Mouse (Mus musculus): ENCODE results near the gene Arl15. TPM values are rescaled to one million over a fixed set of nuclear protein-coding genes. Genes with fewer than 3 reads are reported as not detected.

Arl15 gene
- polyA plus RNA-seq, 1 experiment from 2014 or later: 6.7 TPM

DNA sequence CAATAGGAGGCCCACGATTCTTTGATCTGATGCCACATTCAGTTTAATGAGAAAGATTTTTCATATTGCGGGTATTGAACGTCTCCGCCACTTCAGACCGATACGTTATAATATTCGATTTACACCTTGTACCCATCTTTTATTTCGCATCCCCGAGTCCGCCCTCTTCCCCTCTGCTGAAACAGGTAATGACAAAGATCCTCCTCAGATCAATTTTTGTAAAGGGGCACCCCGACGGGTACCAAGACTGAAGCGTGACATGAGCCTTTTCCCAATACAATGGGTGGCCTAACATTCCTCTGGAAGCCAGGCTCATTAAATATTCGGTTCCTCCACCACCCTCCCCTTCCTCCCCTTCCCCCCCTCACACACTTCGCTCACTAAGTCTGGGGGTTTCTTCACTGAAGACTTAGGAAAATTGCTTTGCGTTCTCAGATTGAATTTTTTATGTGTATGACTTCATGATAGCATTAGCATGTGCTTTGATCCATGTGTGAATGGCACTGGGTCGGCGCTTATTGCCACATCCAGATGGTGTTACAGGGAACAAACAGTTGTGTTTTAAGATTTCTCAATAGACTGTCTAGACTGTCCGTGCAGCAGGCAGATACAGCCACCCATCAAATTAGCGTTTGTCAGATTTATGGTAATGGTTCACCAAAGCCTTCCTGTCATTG is 85.5 kb downstream of the Arl15 start:
- Histone ChIP-seq H3K4me2 (peak overlapping the region; percentile 47), H3K27me3 (no peaks in the 10 kb centered on the region)

DNA sequence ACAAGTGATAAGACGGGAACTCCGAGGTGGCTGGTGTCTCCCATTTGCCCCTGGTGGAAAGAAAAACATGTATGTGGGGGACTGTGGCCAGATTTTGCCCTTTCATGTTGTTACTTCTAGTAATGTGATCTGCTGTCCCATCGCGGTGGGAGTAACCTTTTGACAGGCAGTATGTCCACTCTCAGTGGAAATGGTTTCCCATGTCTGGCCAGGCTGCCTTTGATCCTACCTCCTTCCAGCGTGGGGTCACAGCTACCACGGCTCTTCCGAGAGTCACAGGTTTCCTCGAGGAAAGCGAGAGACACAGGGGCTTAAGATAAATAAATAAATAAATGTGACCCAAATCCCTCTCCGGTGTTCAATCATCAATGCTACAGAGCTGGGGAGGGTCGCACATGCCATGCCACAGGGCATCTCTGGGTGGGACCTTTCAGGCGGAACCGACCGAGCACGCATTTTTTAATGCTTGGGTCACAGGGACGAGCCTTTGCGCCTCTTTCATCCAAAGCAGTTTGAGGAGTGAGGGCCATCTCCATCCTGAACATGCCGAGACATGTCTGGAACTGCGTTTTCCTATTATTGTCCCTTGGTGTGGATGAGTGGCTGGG is 86.4 kb downstream of the Arl15 start:
- Histone ChIP-seq H3K27ac (no peak overlapping the region), H3K9ac (no peak overlapping the region), H3K4me3 (peak overlapping the region; percentile 17; the same call in 1 of the 2 replicates), H3K9me3 (replicated peaks) (no peaks in the 10 kb centered on the region), H3K27me3 (no peaks in the 10 kb centered on the region), H3K4me2 (peak overlapping the region; percentile 47), H3K36me3 (no peaks in the 10 kb centered on the region), H3K4me1 (replicated peaks) (peaks cover 12% of the 10 kb centered on the region)
- WGBS: 34% methylated on average over 19 of the region's 19 CpGs
- no peak for ATAC-seq (replicated peaks; ENCODE audit: insufficient number of reproducible peaks, insufficient read depth, low FRiP score, low read depth)

More for the DNA sequence above, 85.5 kb downstream of the Arl15 start:
- Histone ChIP-seq H3K36me3 (no peaks in the 10 kb centered on the region), H3K9ac (no peak overlapping the region), H3K9me3 (replicated peaks) (no peaks in the 10 kb centered on the region), H3K4me3 (no peak overlapping the region), H3K4me1 (replicated peaks) (peaks cover 12% of the 10 kb centered on the region), H3K27ac (no peak overlapping the region)
- no peak for ATAC-seq (replicated peaks; ENCODE audit: insufficient number of reproducible peaks, insufficient read depth, low FRiP score, low read depth)
- WGBS: 64% methylated on average over 20 of the region's 20 CpGs

DNA sequence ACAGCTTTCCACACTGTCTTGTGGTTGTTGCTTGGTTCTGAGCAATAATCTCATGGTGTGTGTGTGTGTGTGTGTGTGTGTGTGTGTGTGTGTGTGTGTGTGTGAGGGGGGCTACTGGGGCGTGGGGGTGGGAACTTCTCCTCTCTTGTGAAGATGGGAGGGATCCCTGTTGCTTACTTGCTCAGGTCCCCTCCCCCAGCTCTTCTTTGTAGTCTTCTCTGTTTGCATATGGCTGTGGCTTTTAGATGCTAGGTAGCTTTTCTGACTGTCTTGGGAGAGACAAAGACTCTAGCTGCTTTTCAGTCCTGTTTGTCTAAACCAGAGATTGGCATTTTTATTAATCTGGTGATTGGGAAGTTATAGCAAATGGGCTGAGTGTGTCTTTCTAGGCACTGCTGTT is 88.7 kb downstream of the Arl15 start:
- no peak for ATAC-seq (replicated peaks; ENCODE audit: insufficient number of reproducible peaks, insufficient read depth, low FRiP score, low read depth)
- Histone ChIP-seq H3K27ac (no peak overlapping the region), H3K4me2 (no peak overlapping the region), H3K36me3 (no peaks in the 10 kb centered on the region), H3K4me3 (no peak overlapping the region), H3K9me3 (replicated peaks) (no peaks in the 10 kb centered on the region), H3K27me3 (no peaks in the 10 kb centered on the region), H3K4me1 (replicated peaks) (peaks cover 12% of the 10 kb centered on the region), H3K9ac (no peak overlapping the region)
- 29% methylated on average over 1 of the region's 1 CpGs for WGBS

GRCm38 (mm10) chr13:113887090-113887489 is 92.8 kb downstream of the Arl15 start:
- ATAC-seq (replicated peaks; ENCODE audit: insufficient number of reproducible peaks, insufficient read depth, low FRiP score, low read depth): no peak
- Histone ChIP-seq H3K9ac (no peak overlapping the region), H3K36me3 (no peaks in the 10 kb centered on the region), H3K9me3 (replicated peaks) (no peaks in the 10 kb centered on the region), H3K27me3 (no peaks in the 10 kb centered on the region), H3K4me2 (no peak overlapping the region), H3K4me3 (no peak overlapping the region), H3K27ac (no peak overlapping the region), H3K4me1 (replicated peaks) (no peaks in the 10 kb centered on the region; the same call in 1 of the 2 replicates)
- WGBS: 65% methylated on average over 6 of the region's 6 CpGs

GRCm38 (mm10) chr13:113888126-113888525 is 93.8 kb downstream of the Arl15 start:
- Histone ChIP-seq H3K9ac (no peak overlapping the region), H3K27me3 (no peaks in the 10 kb centered on the region), H3K36me3 (no peaks in the 10 kb centered on the region), H3K27ac (no peak overlapping the region), H3K4me3 (no peak overlapping the region), H3K9me3 (replicated peaks) (no peaks in the 10 kb centered on the region), H3K4me2 (no peak overlapping the region), H3K4me1 (replicated peaks) (no peaks in the 10 kb centered on the region; the same call in 1 of the 2 replicates)
- WGBS: 72% methylated on average over 5 of the region's 5 CpGs
- ATAC-seq (replicated peaks; ENCODE audit: insufficient number of reproducible peaks, insufficient read depth, low FRiP score, low read depth): no peak

- Histone ChIP-seq H3K9me3 (replicated peaks) (no peaks in the 10 kb centered on the region), H3K27ac (no peak overlapping the region), H3K36me3 (no peaks in the 10 kb centered on the region), H3K4me3 (no peak overlapping the region), H3K27me3 (no peaks in the 10 kb centered on the region), H3K9ac (no peak overlapping the region), H3K4me2 (no peak overlapping the region), H3K4me1 (replicated peaks) (no peaks in the 10 kb centered on the region; the same call in 1 of the 2 replicates)
- 73% methylated on average over 16 of the region's 16 CpGs for WGBS
- no peak for ATAC-seq (replicated peaks; ENCODE audit: insufficient number of reproducible peaks, insufficient read depth, low FRiP score, low read depth)
Observed at GRCm38 (mm10) chr13:113888704-113889103, 94.4 kb downstream of the Arl15 start.

DNA sequence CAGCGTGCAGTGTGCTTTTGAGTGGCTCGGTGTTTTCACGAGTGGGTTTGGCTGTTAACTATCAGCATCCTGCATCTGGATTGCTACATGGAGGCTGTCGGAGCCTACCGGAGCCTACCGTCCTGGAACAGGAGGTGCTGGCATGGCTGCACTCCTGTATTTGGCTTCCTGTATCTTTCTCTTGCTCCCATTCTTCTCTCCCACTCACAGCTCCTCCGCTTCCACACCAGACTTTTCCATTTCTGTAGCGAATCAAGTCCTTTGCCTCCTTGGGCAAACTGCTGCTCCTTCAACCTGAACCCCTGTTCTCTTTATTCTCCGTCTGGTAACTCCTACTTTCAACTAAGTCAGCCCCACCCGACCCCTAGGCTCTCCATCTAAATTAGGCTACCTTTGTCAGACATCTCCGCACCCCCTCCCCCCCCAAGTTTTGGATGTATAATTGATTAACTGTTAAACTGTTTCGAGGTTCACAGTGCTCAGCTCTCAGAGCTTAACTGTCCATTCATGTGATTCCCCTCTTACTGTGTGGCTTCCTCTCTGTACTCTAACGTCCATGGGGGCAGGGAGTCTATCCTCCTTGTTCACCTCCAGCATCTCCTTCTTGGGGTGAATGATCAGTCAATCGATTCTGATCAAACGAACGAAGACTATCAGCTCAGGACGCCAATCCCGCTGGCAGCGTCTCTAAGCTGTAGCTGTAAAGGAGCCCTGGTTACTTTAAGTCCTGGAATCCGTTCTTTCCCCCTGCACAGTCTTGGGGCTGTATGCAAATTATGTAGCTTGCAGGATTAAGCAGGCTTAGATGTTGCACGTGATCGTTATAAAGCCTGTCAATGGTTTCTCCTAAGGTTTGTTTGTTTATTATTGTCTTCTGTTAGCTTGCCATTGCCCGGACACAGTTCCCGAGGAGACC is 95.1 kb downstream of the Arl15 start:
- H3K4me1 ChIP-seq (replicated peaks): no peaks in the 10 kb centered on the region; the same call in 1 of the 2 replicates
- H3K27ac ChIP-seq: no peak overlapping the region
- H3K9ac ChIP-seq: no peak overlapping the region
- WGBS: 78% methylated on average over 24 of the region's 24 CpGs
- no peaks in the 10 kb centered on the region for H3K27me3 ChIP-seq
- H3K4me3 ChIP-seq: no peak overlapping the region
- H3K36me3 ChIP-seq: no peaks in the 10 kb centered on the region
- ATAC-seq (replicated peaks; ENCODE audit: insufficient number of reproducible peaks, insufficient read depth, low FRiP score, low read depth): no peak
- no peaks in the 10 kb centered on the region for H3K9me3 ChIP-seq (replicated peaks)
- no peak overlapping the region for H3K4me2 ChIP-seq

GRCm38 (mm10) chr13:113896684-113897083 is 102.4 kb downstream of the Arl15 start:
- Histone ChIP-seq H3K27me3 (no peaks in the 10 kb centered on the region), H3K4me3 (no peak overlapping the region), H3K4me2 (no peak overlapping the region), H3K4me1 (replicated peaks) (0 out of 2 replicates have a peak, but pooled peaks cover 3% of the 10 kb centered on the region), H3K9me3 (replicated peaks) (no peaks in the 10 kb centered on the region), H3K9ac (no peak overlapping the region), H3K27ac (no peak overlapping the region), H3K36me3 (no peaks in the 10 kb centered on the region)
- ATAC-seq (replicated peaks; ENCODE audit: insufficient number of reproducible peaks, insufficient read depth, low FRiP score, low read depth): no peak
- 90% methylated on average over 10 of the region's 10 CpGs for WGBS

GRCm38 (mm10) chr13:113897498-113897897 is 103.2 kb downstream of the Arl15 start:
- H3K9me3 ChIP-seq (replicated peaks): no peaks in the 10 kb centered on the region
- ATAC-seq (replicated peaks; ENCODE audit: insufficient number of reproducible peaks, insufficient read depth, low FRiP score, low read depth): no peak
- 79% methylated on average over 3 of the region's 3 CpGs for WGBS
- no peak overlapping the region for H3K4me2 ChIP-seq
- no peaks in the 10 kb centered on the region for H3K36me3 ChIP-seq
- no peak overlapping the region for H3K4me3 ChIP-seq
- H3K9ac ChIP-seq: no peak overlapping the region
- no peak overlapping the region for H3K27ac ChIP-seq
- 0 out of 2 replicates have a peak, but pooled peaks cover 3% of the 10 kb centered on the region for H3K4me1 ChIP-seq (replicated peaks)
- H3K27me3 ChIP-seq: no peaks in the 10 kb centered on the region

GRCm38 (mm10) chr13:113897951-113898350 is 103.6 kb downstream of the Arl15 start:
- ATAC-seq (replicated peaks; ENCODE audit: insufficient number of reproducible peaks, insufficient read depth, low FRiP score, low read depth): no peak
- no peaks in the 10 kb centered on the region for H3K27me3 ChIP-seq
- H3K4me3 ChIP-seq: no peak overlapping the region
- no peak overlapping the region for H3K4me2 ChIP-seq
- 0 out of 2 replicates have a peak, but pooled peaks cover 3% of the 10 kb centered on the region for H3K4me1 ChIP-seq (replicated peaks)
- no peak overlapping the region for H3K27ac ChIP-seq
- H3K9ac ChIP-seq: no peak overlapping the region
- H3K9me3 ChIP-seq (replicated peaks): no peaks in the 10 kb centered on the region
- no peaks in the 10 kb centered on the region for H3K36me3 ChIP-seq
- 74% methylated on average over 9 of the region's 9 CpGs for WGBS

DNA sequence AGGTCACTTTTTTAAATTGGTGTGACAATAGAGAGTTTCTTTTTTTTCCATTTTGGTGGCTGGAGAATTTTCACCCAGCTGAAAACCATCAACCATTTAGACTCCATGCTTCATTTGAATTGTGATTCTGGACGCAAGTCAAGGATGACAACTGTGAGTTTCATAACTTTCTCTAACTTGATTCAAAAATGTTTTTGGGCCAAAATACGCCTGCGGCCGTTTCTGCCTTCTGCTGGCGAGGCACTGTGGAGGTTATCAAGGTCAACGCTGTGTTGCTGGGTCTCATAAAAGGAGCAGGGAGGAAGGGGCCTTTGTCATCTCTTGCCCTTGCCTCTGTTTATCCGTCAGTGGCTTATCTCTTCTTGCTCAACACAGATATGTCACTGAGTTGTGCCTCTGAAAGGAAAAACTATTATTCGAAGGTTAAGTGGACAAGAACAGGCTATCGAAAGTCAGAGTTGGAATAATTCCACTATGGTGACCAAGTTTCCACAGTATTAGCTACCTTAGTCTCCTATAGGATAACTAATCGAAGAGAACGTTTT is 106.8 kb downstream of the Arl15 start:
- Histone ChIP-seq H3K9ac (no peak overlapping the region), H3K27me3 (no peaks in the 10 kb centered on the region), H3K36me3 (no peaks in the 10 kb centered on the region), H3K4me2 (no peak overlapping the region), H3K9me3 (replicated peaks) (no peaks in the 10 kb centered on the region), H3K27ac (no peak overlapping the region), H3K4me3 (no peak overlapping the region), H3K4me1 (replicated peaks) (peaks cover 9% of the 10 kb centered on the region)
- ATAC-seq (replicated peaks; ENCODE audit: insufficient number of reproducible peaks, insufficient read depth, low FRiP score, low read depth): no peak
- WGBS: 43% methylated on average over 11 of the region's 11 CpGs
